9 mouse cellular contexts compared by ENCODE assay signal in genomic region chr5:139907714-139908242, GRCm38 (mm10). TPM values are rescaled to one million over a fixed set of nuclear protein-coding genes. Genes with fewer than 3 reads are reported as not detected.
DNase-seq lines count a peak whose midpoint lies in the region; ATAC-seq lines count a peak whose summit lies in the region.
"Had no signal": no experiment of that assay in that cellular context is flagged by ENCODE, and none has a peak within 500 bp of the region (broad histone marks: within the 10 kb centered on the region; RNA-seq: fewer than 3 reads in every experiment).

Gene Elfn1 (plus strand): TSS chr5:139907943.

- peak within 1 kb of the TSS; percentile 58; the same call in 1 of the 2 replicates for H3K9ac ChIP-seq in heart, embryonic 11.5 days (ENCODE audit: low read depth, low read length)

- H3K4me1 ChIP-seq in heart, embryonic 11.5 days (ENCODE audit: control insufficient read depth, insufficient read depth, low read length): peaks cover 25% of the 10 kb centered on the region

- H3K36me3 ChIP-seq in heart, embryonic 11.5 days (ENCODE audit: control insufficient read depth, insufficient read depth, low read length): no peaks in the 10 kb centered on the region

- ATAC-seq in heart, embryonic 11.5 days (replicated peaks; ENCODE audit: insufficient number of reproducible peaks, low FRiP score, low TSS enrichment): no peak
- ATAC-seq in granulocyte monocyte progenitor cell, adult 5-6 weeks (replicated peaks; ENCODE audit: poor library complexity, severe bottlenecking): 0 out of 2 replicates have a peak, but pooled peaks have one; percentile 20
- no peak for ATAC-seq in megakaryocyte-erythroid progenitor cell, adult 5-6 weeks (replicated peaks; ENCODE audit: low FRiP score, low TSS enrichment, poor library complexity, severe bottlenecking)
- no peak for ATAC-seq in monocyte, adult 5-6 weeks (replicated peaks; ENCODE audit: insufficient number of reproducible peaks, low FRiP score, low TSS enrichment, poor library complexity, severe bottlenecking)

- intact Hi-C loops in heart, postnatal 10 days (cut with DNase I): loop anchor here (2.0 kb wide), 2 partner anchors 25 to 233 kb away; no protein-coding TSS in a partner anchor
- intact Hi-C loops in left cerebral cortex, postnatal 10 days (cut with DNase I): loop anchor here (5.0 kb wide), 1 partner anchor 385 kb away; no protein-coding TSS in a partner anchor

- peak within 1 kb of the TSS; percentile 99 for H3K4me2 ChIP-seq in heart, embryonic 11.5 days

- WGBS in heart, embryonic 11.5 days (ENCODE audit: insufficient replicate concordance): 2% methylated on average over 33 of the region's 33 CpGs

- peak within 1 kb of the TSS; percentile 65 for H3K4me3 ChIP-seq in heart, embryonic 11.5 days (ENCODE audit: low read depth, low read length)

- no peaks in the 10 kb centered on the region for H3K9me3 ChIP-seq in heart, embryonic 11.5 days (replicated peaks; ENCODE audit: control insufficient read depth, low read length)

- no peak within 1 kb of the TSS for H3K27ac ChIP-seq in heart, embryonic 11.5 days (ENCODE audit: low read depth, low read length)
- H3K27ac ChIP-seq: macrophage had no signal

- no peak for DNase-seq in heart, postnatal 10 days
- DNase-seq in R1 (ENCODE audit: low read depth, low spot score): peak; percentile 51
- DNase-seq in left cerebral cortex, postnatal 10 days (ENCODE audit: extremely low spot score in 1 of 2, low spot score in 2 of 2): peak in 1 of 2 experiments; percentile 34
- DNase-seq in mesoderm, embryonic 11.5 days (ENCODE audit: low read depth, low spot score): peak; percentile 26

- H3K27me3 ChIP-seq in heart, embryonic 11.5 days (ENCODE audit: control insufficient read depth, insufficient read depth, low read length): peaks cover 87% of the 10 kb centered on the region

RNA-seq across cellular contexts. Expression of gene Elfn1, which starts in this region (rescaled TPM):
- polyA plus RNA-seq in heart, embryonic 11.5 days (2014; fragmentation: Nextera tagmentation; extraction: Ambion mirVana): 0.13 TPM in 1 of 2 replicates, not detected in the other
- under 1 TPM; 0.45 to 0.60 TPM for total RNA-seq in heart, postnatal 10 days (2021)
- total RNA-seq in granulocyte monocyte progenitor cell, adult 5-6 weeks (2014; fragmentation: Nextera tagmentation): not detected in 2 replicates
- not detected in 2 replicates for total RNA-seq in granulocyte monocyte progenitor cell, adult 5-6 weeks (2017)
- 10 to 100 TPM; 40.4 to 48.8 TPM for total RNA-seq in left cerebral cortex, postnatal 10 days (2021)
- 0.13 TPM in 1 of 2 replicates, not detected in the other for total RNA-seq in megakaryocyte-erythroid progenitor cell, adult 5-6 weeks (2014; fragmentation: Nextera tagmentation)
- total RNA-seq in megakaryocyte-erythroid progenitor cell, adult 5-6 weeks (2017): not detected in 2 replicates
- total RNA-seq in monocyte, adult 5-6 weeks (2017): not detected in 3 replicates
- polyA plus RNA-seq: macrophage had no signal

Comparison
In these comparisons a context has a peak if more than half of its experiments do, and no peak if none do; other contexts are left out.
1. RNA of gene Elfn1 (total RNA-seq): 40.4 to 48.8 TPM in left cerebral cortex, postnatal 10 days; 0.45 to 0.60 TPM in heart, postnatal 10 days, 0.13 TPM in megakaryocyte-erythroid progenitor cell, adult 5-6 weeks, not detected in granulocyte monocyte progenitor cell, adult 5-6 weeks and not detected in monocyte, adult 5-6 weeks; every median in the first group is over 10 times any median in the second.
2. Peak in ATAC-seq in granulocyte monocyte progenitor cell, adult 5-6 weeks; RNA of the gene not detected or under 1 TPM.
3. DNase-seq: peak in R1 (single experiment) and mesoderm, embryonic 11.5 days (single experiment); none in heart, postnatal 10 days (0 of 2).